In genomic region chr4:120878728-120879127, GRCm38 (mm10) we compare ENCODE assay signal across 24 mouse cellular contexts. TPM values are rescaled to one million over a fixed set of nuclear protein-coding genes. Genes with fewer than 3 reads are reported as not detected.
DNase-seq lines count a peak whose midpoint lies in the region; ATAC-seq lines count a peak whose summit lies in the region.
"Had no signal": no experiment of that assay in that cellular context is flagged by ENCODE, and none has a peak within 500 bp of the region (broad histone marks: within the 10 kb centered on the region; RNA-seq: fewer than 3 reads in every experiment).

No protein-coding gene starts in this region.

- peaks cover 16% of the 10 kb centered on the region; the same call in 1 of the 2 replicates for H3K4me1 ChIP-seq in limb, embryonic 13.5 days
- peaks cover 16% of the 10 kb centered on the region for H3K4me1 ChIP-seq in limb, embryonic 10.5 days
- peaks cover 42% of the 10 kb centered on the region for H3K4me1 ChIP-seq in midbrain, embryonic 10.5 days
- H3K4me1 ChIP-seq: heart, embryonic 13.5 days had no signal

- no peak overlapping the region for H3K4me2 ChIP-seq in limb, embryonic 13.5 days (replicated peaks)
- H3K4me2 ChIP-seq: heart, embryonic 13.5 days; kidney, embryonic 15.5 days; limb, embryonic 12.5 days; liver, embryonic 13.5 days; midbrain, embryonic 13.5 days had no signal

- H3K36me3 ChIP-seq in limb, embryonic 13.5 days, result no peaks in the 10 kb centered on the region
- H3K36me3 ChIP-seq in limb, embryonic 10.5 days, result no peaks in the 10 kb centered on the region
- no peaks in the 10 kb centered on the region for H3K36me3 ChIP-seq in midbrain, embryonic 10.5 days
- H3K36me3 ChIP-seq: forebrain, embryonic 10.5 days; heart, embryonic 13.5 days; kidney, embryonic 15.5 days; limb, embryonic 12.5 days; liver, embryonic 13.5 days; midbrain, embryonic 13.5 days had no signal

- DNase-seq in frontal cortex, postnatal 36 days (ENCODE audit: low spot score in 2 of 2), result peak; percentile 66 to 68
- DNase-seq in frontal cortex, postnatal 25 days (ENCODE audit: low spot score in 2 of 2), result no peak
- DNase-seq in limb, embryonic 10.5 days (ENCODE audit: low spot score), result no peak
- peak; percentile 59 to 69 for DNase-seq in left cerebral cortex, postnatal 36 days (ENCODE audit: low spot score in 2 of 2)
- peak; percentile 49 for DNase-seq in right cerebral cortex, postnatal 4 days
- DNase-seq in midbrain, embryonic 10.5 days (ENCODE audit: low spot score), result no peak
- no peak for DNase-seq in B cell, adult 2 months
- DNase-seq: cerebellum, adult 8-10 months; gastrocnemius, postnatal 36 days; heart, adult 2 months; heart, postnatal 14 days; kidney, adult 11 months; kidney, postnatal 36 days; layer of hippocampus, postnatal 36 days; liver, embryonic 13.5 days; lung, adult 2 months; spleen, adult 18-20 months had no signal

- H3K4me3 ChIP-seq in limb, embryonic 13.5 days, result no peak overlapping the region
- no peak overlapping the region for H3K4me3 ChIP-seq in limb, embryonic 10.5 days
- no peak overlapping the region for H3K4me3 ChIP-seq in midbrain, embryonic 10.5 days
- H3K4me3 ChIP-seq: forebrain, embryonic 10.5 days; heart, adult 2 months; heart, embryonic 13.5 days; kidney, embryonic 15.5 days; limb, embryonic 12.5 days; liver, embryonic 13.5 days; midbrain, embryonic 13.5 days had no signal

- H3K27ac ChIP-seq in limb, embryonic 13.5 days, result no peak overlapping the region
- H3K27ac ChIP-seq in limb, embryonic 10.5 days, result no peak overlapping the region
- H3K27ac ChIP-seq in midbrain, embryonic 10.5 days (replicated peaks), result no peak overlapping the region
- H3K27ac ChIP-seq: forebrain, embryonic 10.5 days; heart, adult 2 months; heart, embryonic 13.5 days; kidney, embryonic 15.5 days; limb, embryonic 12.5 days; liver, embryonic 13.5 days; midbrain, embryonic 13.5 days had no signal

- WGBS in limb, embryonic 13.5 days, result 36% methylated on average over 3 of the region's 3 CpGs
- WGBS in limb, embryonic 10.5 days, result 81% methylated on average over 3 of the region's 3 CpGs
- WGBS in midbrain, embryonic 10.5 days, result 81% methylated on average over 3 of the region's 3 CpGs

- ATAC-seq in limb, embryonic 13.5 days (ENCODE audit: low FRiP score, low read depth), result peak; percentile 3; the same call in 1 of the 2 replicates
- ATAC-seq: activated CD4-positive, CD25-positive, alpha-beta regulatory T cell, adult 4 months; midbrain, embryonic 13.5 days had no signal

- H3K9ac ChIP-seq in limb, embryonic 13.5 days, result no peak overlapping the region
- H3K9ac ChIP-seq: heart, embryonic 13.5 days; kidney, embryonic 15.5 days; limb, embryonic 12.5 days; liver, embryonic 13.5 days; midbrain, embryonic 13.5 days had no signal

- intact Hi-C loops in left cerebral cortex, postnatal 36 days (cut with DNase I), result no loop called here

- no peaks in the 10 kb centered on the region for H3K9me3 ChIP-seq in limb, embryonic 13.5 days
- no peaks in the 10 kb centered on the region for H3K9me3 ChIP-seq in limb, embryonic 10.5 days (replicated peaks)
- H3K9me3 ChIP-seq in midbrain, embryonic 10.5 days (replicated peaks), result no peaks in the 10 kb centered on the region
- H3K9me3 ChIP-seq: forebrain, embryonic 10.5 days; heart, embryonic 13.5 days; kidney, embryonic 15.5 days; limb, embryonic 12.5 days; liver, embryonic 13.5 days; midbrain, embryonic 13.5 days had no signal

- H3K27me3 ChIP-seq in limb, embryonic 13.5 days, result no peaks in the 10 kb centered on the region
- 0 out of 2 replicates have a peak, but pooled peaks cover 4% of the 10 kb centered on the region for H3K27me3 ChIP-seq in limb, embryonic 10.5 days (ENCODE audit: low read depth, poor library complexity, severe bottlenecking)
- H3K27me3 ChIP-seq in midbrain, embryonic 10.5 days (ENCODE audit: low read depth, poor library complexity, severe bottlenecking), result 0 out of 2 replicates have a peak, but pooled peaks cover 7% of the 10 kb centered on the region
- H3K27me3 ChIP-seq: kidney, embryonic 15.5 days; limb, embryonic 12.5 days; liver, embryonic 13.5 days had no signal

RNA-seq across cellular contexts. Expression of gene Rims3, which starts 24.1 kb away (rescaled TPM):
- 0.41 and 0.66 TPM in 2 replicates for polyA plus RNA-seq in limb, embryonic 13.5 days (2015; fragmentation: Nextera tagmentation; extraction: Ambion mirVana)
- polyA plus RNA-seq in limb, embryonic 10.5 days (2016; fragmentation: Nextera tagmentation; extraction: Ambion mirVana), result 0.24 and 0.39 TPM in 2 replicates
- 100 to 1,000 TPM; 122 to 134 TPM for total RNA-seq in left cerebral cortex, postnatal 36 days (2021)
- 3.8 and 5.4 TPM in 2 replicates for polyA plus RNA-seq in midbrain, embryonic 10.5 days (2016; fragmentation: Nextera tagmentation; extraction: Ambion mirVana)

RNA-seq across cellular contexts. Expression of gene Exo5, which starts 46.1 kb away (rescaled TPM):
- polyA plus RNA-seq in limb, embryonic 13.5 days (2015; fragmentation: Nextera tagmentation; extraction: Ambion mirVana), result 35.8 and 37.1 TPM in 2 replicates
- polyA plus RNA-seq in limb, embryonic 10.5 days (2016; fragmentation: Nextera tagmentation; extraction: Ambion mirVana), result 36.4 and 37.3 TPM in 2 replicates
- total RNA-seq in left cerebral cortex, postnatal 36 days (2021), result 10 to 100 TPM in 1 of 2 experiments, 1 to 10 TPM in 1; 8.9 to 11.7 TPM
- 36.6 and 39.0 TPM in 2 replicates for polyA plus RNA-seq in midbrain, embryonic 10.5 days (2016; fragmentation: Nextera tagmentation; extraction: Ambion mirVana)

RNA-seq across cellular contexts. Expression of gene Nfyc, which starts 47.4 kb away (rescaled TPM):
- 105 and 109 TPM in 2 replicates for polyA plus RNA-seq in limb, embryonic 13.5 days (2015; fragmentation: Nextera tagmentation; extraction: Ambion mirVana)
- polyA plus RNA-seq in limb, embryonic 10.5 days (2016; fragmentation: Nextera tagmentation; extraction: Ambion mirVana), result 129 TPM in 2 replicates
- 10 to 100 TPM; 40.7 to 48.4 TPM for total RNA-seq in left cerebral cortex, postnatal 36 days (2021)
- polyA plus RNA-seq in midbrain, embryonic 10.5 days (2016; fragmentation: Nextera tagmentation; extraction: Ambion mirVana), result 123 and 127 TPM in 2 replicates

Comparison
In these comparisons a context has a peak if more than half of its experiments do, and no peak if none do; other contexts are left out.
1. DNase-seq: peak in frontal cortex, postnatal 36 days (2 of 2), left cerebral cortex, postnatal 36 days (2 of 2) and right cerebral cortex, postnatal 4 days (single experiment); none in frontal cortex, postnatal 25 days (0 of 2), limb, embryonic 10.5 days (single experiment), midbrain, embryonic 10.5 days (single experiment) and B cell, adult 2 months (0 of 2).